Mouse (Mus musculus): ENCODE measurements around the gene Gm20683. TPM values are rescaled to one million over a fixed set of nuclear protein-coding genes. Genes with fewer than 3 reads are reported as not detected.

Gene Gm20683
- total RNA-seq (2023) = 1.3 to 4.6 TPM (median 2.3 TPM) in 4 replicates

GRCm38 (mm10) chr17:25841117-25841880 is at the start of gene Gm20683:
Gene Gm20683 (minus strand): TSS chr17:25841763.

GRCm38 (mm10) chr17:25880196-25880910 is 38.8 kb upstream of the Gm20683 start, which contains the start of gene Wfikkn1:
Gene Wfikkn1 (minus strand): TSS chr17:25880858.

GRCm38 (mm10) chr17:25874721-25875170 is 33.2 kb upstream of the Gm20683 start, which contains the start of gene Mettl26:
Gene Mettl26 (plus strand): TSS chr17:25875074.

GRCm38 (mm10) chr17:25868601-25869191 is 27.1 kb upstream of the Gm20683 start, which contains the start of gene Mcrip2:
Gene Mcrip2 (minus strand): TSS chr17:25868764.

GRCm38 (mm10) chr17:25860832-25861703 is 19.5 kb upstream of the Gm20683 start, which contains the start of gene Wdr90:
Gene Wdr90 (minus strand): TSS chr17:25861501.

GRCm38 (mm10) chr17:25844396-25844901 is 2.9 kb upstream of the Gm20683 start, which contains the start of gene Rhot2:
Gene Rhot2 (minus strand): TSS chr17:25844851.

GRCm38 (mm10) chr17:25837076-25837410 is 4.5 kb downstream of the Gm20683 start, which contains the start of gene Rhbdl1:
Gene Rhbdl1 (minus strand): TSS chr17:25837295.

GRCm38 (mm10) chr17:25833291-25833663 is 8.3 kb downstream of the Gm20683 start, which contains the start of gene Stub1:
Gene Stub1 (minus strand): TSS chr17:25833404.

GRCm38 (mm10) chr17:25828712-25829557 is 12.6 kb downstream of the Gm20683 start, which contains the start of gene Jmjd8:
Gene Jmjd8 (plus strand): TSS chr17:25828867.

GRCm38 (mm10) chr17:25823452-25823851 is 18.1 kb downstream of the Gm20683 start, which contains the start of gene Wdr24:
Gene Wdr24 (plus strand): TSS chr17:25823627.

GRCm38 (mm10) chr17:25808789-25809605 is 32.6 kb downstream of the Gm20683 start, which contains the start of gene Fbxl16:
Gene Fbxl16 (plus strand): TSS chr17:25809085.

GRCm38 (mm10) chr17:25796951-25797369 is 44.6 kb downstream of the Gm20683 start, which contains the start of gene Metrn:
Gene Metrn (minus strand): TSS chr17:25797136.

GRCm38 (mm10) chr17:25795609-25796092 is 45.9 kb downstream of the Gm20683 start, which contains the start of gene AC134908.4:
Gene AC134908.4 (minus strand): TSS chr17:25795659.

GRCm38 (mm10) chr17:25792615-25793014 is 48.9 kb downstream of the Gm20683 start, which contains the start of gene Fam173a:
Gene Fam173a (minus strand): TSS chr17:25792901.

GRCm38 (mm10) chr17:25786280-25786679 is 55.3 kb downstream of the Gm20683 start, which contains the start of gene Ccdc78:
Gene Ccdc78 (plus strand): TSS chr17:25786580.

GRCm38 (mm10) chr17:25785281-25785745 is 56.2 kb downstream of the Gm20683 start, which contains the start of gene Haghl:
Gene Haghl (minus strand): TSS chr17:25785673.

Measured in B cell, adult 62 days (primary cell).